Mouse (Mus musculus): ENCODE data around the gene Gm49425. TPM values are rescaled to one million over a fixed set of nuclear protein-coding genes. Genes with fewer than 3 reads are reported as not detected.
"Not testable (repeated sequence)": the region's sequence is repeated elsewhere in the genome, so short reads cannot be mapped to it uniquely, and the experiment has no call there.

Gene Gm49425
- not detected in 2 replicates for polyA plus RNA-seq (2012; rRNA removed)

DNA sequence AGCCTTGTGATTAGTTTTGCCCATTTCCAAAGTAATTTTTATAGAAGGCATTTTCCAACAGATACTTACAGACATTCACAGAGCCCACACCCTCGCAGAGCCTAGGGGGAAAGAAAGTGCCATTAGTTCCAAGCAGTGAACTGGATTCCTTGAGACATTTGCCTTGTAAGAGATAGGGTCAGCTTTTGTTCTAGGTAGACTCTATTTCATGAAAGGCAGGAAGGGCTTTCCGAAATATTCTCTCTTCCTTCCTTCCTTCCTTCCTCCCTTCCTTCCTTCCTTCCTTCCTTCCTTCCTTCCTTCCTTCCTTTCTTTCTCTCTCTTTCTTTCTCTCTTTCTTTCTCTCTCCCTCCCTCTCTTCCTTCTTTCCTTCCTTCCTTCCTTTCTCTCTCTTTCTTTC is at the start of gene Gm49425:
TSS of gene Gm49425 (minus strand) at position 101 of the 400 bp plus-strand sequence.
- not testable (repeated sequence) for DNase-seq (ENCODE audit: low read depth)

DNA sequence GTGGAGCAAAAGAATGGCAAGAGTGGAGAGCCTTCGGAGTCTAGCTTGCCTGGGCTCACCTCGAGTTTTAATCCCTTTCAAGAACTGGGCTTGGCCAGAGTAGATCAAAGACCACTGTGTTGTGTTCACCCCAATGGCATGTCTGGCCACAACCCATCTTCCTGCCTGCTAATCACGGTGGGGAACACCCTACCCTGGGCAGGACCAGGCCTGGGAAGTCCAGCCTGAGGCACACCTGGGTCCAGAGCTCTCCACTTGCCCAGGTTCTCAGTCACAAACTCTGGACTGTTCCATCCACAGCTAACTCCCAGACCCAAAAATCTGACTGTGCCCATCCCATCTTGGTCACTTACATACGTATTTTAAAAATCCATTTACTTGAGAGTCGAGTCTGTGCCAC is 45.8 kb upstream of the Gm49425 start, which contains the start of gene Krt90:
TSS of gene Krt90 (minus strand) at position 101 of the 400 bp plus-strand sequence.
- DNase-seq (ENCODE audit: low read depth), result no peak

DNA sequence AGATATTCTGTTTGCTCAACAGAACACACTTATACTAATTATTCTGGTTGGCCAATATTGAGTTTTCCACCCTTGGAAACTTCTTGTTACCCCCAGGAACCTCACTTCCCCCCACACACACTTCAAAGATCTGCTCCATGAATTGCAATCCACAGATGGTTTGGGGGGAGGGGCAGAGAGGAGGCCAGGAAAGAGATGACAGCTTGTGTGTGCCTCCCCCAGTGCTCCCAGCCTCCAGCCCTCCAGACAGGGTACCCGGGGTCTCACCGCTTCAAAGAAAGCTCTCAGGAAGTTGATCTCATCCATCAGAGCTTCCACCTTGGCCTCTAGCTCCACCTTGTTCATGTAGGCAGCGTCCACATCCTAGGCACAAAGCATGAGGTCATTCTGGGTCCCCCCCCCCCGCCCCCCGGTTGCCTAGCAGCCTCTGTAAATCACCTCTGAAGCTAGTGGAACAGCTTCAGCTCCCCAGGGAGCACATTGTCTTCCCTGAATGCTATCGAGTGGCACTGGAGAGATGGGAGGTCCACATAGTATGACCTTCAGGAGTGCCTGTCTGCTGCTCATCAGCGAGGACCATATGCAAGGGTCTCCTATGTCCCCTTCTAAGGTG is 41.1 kb upstream of the Gm49425 start:
- DNase-seq (ENCODE audit: low read depth), result no peak

DNA sequence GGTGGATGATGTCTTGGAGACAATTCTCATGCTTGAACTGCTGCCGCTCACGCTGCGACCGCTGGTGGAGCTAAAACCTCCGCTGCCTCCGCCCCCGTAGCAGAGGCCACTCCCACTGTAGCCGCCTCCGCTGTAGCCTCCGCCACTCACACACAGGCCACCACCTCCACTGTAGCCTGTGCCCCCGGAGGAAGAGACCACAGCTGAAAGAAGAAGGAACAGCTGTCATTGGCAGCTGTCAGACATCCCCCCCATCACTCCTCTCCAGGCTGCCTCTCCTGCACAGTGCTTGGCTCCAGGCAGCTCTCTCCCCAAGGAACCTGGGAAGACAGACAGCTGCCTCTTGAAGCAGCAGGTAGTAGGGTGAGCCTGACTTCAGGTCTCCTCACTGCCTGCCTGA is 36.1 kb upstream of the Gm49425 start:
- DNase-seq (ENCODE audit: low read depth), result no peak

DNA sequence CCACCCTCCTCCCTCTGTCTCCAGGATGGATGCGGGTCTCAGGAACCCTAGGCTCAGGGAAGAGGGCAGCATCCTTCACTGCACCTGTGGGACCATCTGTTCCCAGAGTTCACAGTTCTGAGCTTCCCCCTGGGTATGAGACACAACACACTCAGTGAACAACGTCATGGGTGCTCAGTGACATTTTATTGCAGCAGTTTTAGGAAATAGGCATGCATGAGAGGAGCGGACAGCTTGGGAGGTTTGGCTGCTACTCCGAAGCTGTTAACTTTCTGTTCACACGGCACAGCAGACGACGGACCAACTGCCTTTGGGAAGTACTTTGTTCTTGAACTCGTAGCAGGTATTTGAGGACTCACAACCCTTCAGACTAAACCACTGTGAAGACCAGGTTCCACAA is 35.1 kb upstream of the Gm49425 start:
- DNase-seq (ENCODE audit: low read depth), result no peak

DNA sequence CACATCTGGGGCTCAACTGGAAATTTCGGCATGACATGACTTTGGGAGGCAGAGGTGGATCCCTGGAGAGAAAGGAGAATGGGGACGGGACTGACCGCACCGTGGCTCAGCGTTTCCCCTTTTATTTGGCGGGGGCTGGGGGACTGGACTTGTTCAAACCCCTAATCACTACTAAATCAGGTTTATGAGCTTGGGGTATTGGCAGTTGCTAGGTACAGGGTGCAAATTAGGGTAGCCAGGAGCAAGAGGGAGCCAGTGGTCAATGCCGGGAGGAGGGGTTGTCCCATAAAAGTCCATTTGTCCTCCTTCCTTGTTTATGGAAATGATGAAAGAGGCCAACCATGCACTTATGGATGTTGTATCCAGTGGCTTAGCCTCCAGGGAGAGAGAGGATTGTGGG is 33.5 kb upstream of the Gm49425 start, which contains the start of gene Krt82:
TSS of gene Krt82 (minus strand) at position 101 of the 400 bp plus-strand sequence.
- DNase-seq (ENCODE audit: low read depth), result no peak

DNA sequence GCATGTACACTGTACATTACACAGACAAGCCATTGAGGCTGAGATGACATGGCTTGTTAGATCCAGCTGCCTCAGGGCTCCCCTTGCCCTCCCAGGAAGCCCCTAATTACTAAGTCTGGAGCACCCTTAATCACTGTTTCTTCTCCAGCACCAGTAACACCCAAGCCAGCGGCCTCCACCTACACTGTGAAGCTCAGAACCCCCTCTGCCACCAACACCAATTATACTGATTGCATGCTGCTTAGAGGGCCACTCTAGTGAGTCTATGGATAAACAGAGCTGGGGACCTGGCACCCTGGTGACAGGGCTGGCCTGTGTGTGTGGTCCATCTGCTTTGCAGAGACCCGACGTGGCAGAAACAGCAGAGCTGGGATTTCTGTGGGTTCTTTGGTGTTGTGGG is 27.4 kb upstream of the Gm49425 start:
- DNase-seq (ENCODE audit: low read depth), result no peak

DNA sequence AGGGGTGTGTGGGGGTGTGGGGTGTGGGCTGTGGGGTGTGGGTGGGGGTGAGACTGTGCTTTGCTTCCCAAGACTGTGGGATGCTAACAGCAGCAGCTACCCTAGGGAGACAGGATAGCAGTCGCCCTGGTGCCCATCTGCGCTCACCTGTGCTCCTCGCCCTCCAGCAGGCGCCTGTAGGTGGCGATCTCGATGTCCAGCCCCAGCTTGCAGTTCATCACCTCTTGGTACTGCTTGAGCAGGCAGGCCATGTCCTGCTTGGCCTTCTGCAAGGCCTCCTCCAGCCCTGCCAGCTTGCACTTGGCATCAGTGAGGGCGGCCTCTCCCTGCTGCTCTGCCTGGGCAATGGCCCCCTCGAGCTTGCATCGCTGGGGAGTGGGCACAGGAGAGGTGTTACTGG is 25.5 kb upstream of the Gm49425 start:
- DNase-seq (ENCODE audit: low read depth), result no peak

DNA sequence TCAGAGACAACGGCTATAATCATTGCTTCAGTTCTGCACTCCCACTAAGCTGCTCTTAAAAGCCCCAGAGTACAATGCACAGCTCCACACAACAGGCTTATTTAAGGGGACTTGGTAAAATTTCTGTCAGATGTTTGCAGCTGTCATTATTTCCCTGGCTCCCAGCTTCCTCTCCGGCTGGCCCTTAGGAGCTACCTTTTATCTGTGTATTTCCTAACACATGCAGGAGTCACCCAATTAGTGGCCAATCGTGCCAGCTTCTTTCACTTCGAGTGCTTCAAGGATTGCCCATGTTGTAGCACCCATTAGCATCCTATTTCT is 21.5 kb upstream of the Gm49425 start:
- DNase-seq (ENCODE audit: low read depth), result no peak

DNA sequence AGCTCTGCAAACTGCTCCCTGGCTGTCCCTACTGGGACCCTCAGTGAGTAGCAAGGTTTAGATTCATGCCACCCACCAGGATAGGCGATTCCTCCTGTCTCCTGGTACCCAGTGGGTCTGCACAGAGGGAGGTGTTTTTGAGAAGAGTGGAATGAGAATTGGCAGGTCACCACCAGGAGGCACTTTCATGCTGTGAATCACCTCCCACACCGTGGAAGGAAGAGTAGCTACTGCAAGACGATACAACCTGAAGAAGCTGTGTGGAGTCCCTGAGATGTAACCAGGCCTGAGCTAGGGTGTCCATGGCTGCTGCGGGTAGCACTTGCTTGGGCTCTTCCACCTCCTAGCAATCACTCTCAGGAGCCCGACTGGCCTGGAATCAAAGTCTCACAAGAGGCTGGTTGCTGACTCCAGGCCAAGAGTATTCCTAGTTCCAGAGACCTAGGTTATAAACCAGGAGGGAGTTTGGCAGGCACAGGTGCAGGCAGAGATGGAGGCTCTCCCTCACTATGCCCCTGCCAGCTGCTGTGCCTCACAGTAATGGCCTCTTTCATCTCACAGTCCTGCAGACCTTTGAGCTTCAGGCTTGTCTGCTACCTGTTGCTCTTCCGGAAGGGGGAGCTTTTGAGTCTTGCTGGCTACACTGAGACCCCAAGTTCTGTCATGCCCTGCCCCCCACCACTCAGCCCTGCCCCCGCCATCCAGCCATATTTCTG is 21.0 kb upstream of the Gm49425 start:
- no peak for DNase-seq (ENCODE audit: low read depth)

DNA sequence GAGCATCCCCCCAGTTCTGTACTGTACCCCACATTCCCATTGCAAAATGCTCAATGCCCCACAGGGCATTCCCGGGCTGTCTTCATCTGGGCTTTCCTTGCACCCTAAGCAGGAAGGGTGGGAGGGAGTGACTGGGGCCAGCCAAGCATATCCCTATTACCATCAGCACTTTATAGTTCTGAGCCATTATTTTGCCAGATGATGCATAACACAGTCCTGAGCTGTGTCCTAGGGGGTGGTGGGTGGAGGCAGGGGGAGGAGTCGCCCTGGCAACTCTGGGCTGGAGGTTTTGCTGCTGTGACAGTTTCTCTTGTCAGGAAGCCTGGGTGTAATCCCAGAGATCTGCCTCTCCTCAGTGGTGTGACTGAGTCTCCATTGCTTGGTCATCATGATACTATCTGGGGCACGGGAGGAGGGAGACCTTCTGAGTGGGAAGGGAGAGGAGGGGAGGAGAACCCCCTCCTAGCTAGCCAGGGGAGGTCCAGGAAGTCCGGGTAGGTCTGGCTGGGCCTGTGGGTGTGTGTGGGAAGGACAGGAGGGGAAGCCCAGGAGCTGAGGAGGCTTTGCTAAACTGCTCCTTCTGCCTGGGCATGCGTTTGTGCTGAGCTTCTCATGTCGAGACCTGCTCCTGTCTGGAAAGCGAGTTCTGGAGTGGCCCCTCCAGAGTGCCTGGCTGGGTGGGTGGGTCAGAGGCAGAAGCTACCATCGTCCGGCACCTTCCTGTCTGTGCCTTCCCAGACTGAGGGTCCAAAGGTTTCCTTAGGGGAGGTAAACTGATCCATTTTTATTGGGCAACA is 19.2 kb upstream of the Gm49425 start:
- peak; percentile 36 for DNase-seq (ENCODE audit: low read depth)

DNA sequence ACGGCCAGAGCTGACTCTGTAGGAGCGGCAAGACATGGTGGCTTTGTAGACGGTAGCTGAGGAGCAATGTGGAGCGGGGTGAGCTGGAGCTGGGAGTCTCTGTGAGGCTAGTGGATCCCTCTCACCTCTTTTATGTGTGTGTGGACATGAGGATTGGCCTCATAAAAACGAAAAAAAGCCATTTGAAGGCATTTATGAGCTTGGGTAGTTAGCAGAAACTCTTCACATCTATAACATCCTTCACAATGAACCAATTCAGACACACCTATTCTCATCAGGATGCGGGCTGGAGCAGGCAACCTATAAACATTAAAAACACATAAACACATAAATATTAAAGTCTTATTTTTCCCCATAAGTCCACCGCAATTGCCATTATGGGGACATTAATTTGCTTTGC is 15.7 kb upstream of the Gm49425 start, which contains the start of gene Krt84:
TSS of gene Krt84 (minus strand) at position 101 of the 400 bp plus-strand sequence.
- no peak for DNase-seq (ENCODE audit: low read depth)

DNA sequence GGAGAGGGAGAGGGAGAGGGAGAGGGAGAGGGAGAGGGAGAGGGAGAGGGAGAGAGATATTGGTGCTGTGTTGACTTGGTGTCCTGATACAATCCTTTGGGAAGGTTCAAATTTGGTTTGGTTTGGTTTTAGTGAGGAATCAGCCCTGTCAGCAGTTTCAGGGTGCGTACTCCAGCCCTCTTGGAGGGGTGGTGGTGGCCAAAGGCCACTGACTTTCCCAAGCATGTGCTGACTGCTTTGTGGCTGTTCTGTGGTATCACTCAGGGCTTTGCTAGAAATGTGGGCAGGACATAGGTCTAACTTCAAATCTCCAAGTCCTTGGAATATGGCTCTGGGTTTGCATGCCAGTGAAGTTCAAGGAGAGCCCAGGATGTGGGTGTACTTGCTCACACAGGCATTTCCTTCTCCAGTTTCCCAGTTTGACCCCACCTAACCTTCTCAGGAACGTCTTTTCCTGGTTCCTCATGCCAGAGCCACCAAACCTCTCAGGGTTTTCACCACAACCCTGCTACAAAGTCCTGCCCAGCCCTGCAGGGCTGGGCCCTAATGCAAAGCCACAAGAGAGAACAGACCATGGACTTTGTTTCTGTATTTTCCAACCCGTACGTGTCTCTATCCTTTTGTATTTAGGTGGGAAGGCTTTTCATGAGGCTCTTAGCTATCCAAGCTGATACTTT is 5.6 kb upstream of the Gm49425 start:
- DNase-seq (ENCODE audit: low read depth), result no peak

DNA sequence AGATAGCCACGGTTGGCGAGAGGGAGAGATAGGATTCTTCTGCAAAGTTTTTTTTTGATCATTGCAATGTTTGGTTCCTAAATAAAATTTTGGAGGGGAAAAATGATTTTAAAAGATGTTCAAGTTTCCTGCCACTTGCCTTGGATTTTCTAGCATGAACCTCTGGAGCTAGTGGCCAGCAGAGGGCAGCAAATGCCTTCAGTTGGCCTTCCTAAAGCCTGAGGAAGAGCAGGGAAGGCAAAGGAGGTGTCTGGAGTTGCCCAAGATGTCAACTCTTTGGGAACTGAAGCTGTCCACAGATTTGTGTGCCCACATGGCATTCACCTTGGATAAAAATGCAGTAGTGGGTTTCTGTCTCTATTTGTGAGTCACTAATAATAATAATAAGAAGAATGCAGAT is 2.7 kb upstream of the Gm49425 start:
- peak; percentile 24 for DNase-seq (ENCODE audit: low read depth)

DNA sequence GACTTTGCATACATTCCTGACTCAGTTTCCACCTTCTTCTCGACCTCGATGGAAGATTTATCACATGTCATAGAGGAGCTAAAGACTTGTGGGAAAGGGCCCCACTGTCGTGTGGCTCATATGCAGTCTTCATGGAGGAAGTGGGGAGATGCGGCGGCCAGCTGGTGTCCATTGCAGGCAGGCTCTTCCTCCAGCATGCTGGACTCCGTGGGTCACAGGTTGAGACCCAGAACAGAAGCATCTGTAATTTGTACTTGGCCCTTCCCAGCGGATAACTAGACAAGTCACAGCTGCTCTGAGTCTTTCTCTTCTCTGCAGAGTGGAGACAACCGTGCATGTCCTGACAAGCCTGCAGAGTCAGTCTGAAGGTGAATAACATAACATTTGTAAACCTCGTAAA is 8.8 kb downstream of the Gm49425 start:
- no peak for DNase-seq (ENCODE audit: low read depth)

DNA sequence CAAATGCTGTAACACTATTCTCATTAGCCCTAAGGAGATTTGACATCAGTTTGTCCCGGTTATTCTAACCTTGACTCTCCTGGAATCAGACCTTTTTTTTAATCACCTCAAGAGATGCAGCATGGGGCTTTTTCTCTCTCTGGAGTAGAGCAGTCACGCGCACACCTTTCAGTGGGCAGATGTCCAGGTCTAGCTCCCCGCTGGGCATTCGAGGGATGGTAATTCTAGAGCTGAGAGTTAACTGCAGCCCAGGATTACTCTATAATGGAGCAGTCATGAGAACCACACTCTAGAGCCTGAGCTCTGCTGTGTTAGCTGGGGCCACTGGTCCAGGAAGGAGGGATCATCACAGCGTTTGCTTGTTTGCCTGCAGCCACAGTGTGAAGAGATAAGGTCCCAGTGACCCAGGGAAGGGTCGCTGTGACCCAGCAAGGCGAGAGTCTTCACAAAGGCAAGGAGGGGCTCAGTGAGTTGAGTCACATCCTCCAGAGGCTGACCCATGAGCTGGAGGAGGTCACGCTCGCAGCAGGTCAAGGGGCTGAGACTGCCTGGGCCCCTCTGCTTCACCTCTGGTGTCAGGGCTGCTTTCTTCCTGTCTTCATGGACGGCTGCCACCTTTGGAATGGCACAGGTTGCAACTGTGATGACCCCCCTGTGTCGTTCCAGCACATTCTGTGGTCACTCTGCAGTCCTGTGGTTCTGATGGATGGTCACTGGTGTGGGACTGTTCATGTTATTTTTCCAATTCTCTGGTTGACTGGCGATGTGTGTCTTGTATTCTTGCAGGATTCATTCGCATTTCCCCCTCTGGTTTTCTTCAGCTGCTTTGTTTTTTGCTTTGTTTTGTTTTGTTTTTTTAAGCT is 9.9 kb downstream of the Gm49425 start:
- no peak for DNase-seq (ENCODE audit: low read depth)

DNA sequence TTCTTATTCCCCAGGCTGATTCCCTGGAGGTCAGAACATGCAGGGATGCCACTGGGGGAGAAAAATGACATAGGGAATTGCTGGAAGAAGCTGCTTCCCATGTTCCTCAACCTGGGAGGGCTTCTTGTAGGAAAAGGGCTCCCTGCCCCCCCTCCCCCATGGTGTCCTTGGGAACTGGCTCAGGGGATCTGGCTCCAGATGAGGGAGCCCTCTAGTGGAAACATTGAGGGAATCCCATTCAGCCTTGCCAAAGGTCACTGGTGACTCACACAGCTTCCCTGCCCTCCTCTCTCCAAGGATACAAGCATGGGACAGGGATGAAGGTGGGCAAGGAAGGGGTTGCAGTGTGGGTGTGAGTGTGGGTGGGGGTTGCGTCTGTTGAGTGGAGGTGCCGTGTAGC is 19.9 kb downstream of the Gm49425 start:
- no peak for DNase-seq (ENCODE audit: low read depth)

DNA sequence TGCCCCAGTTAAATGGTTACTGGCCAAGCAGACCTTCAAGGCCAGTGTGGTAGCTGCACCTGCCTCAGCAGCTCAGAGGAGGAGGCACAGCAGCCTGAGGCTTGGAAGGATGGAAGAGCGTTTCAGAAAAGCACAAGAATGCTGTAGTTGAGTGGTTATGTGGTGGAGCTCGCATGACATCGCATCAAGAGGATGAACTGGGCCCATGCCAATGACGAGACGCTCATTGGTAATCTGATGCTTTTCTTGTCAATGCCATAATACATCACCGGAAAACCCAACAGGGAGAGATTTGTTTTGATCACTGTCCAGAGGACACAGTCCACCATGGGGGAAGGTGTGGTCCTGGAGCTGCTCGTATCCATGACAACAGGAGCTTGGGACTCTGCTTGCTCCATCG is 21.8 kb downstream of the Gm49425 start:
- DNase-seq (ENCODE audit: low read depth), result no peak

DNA sequence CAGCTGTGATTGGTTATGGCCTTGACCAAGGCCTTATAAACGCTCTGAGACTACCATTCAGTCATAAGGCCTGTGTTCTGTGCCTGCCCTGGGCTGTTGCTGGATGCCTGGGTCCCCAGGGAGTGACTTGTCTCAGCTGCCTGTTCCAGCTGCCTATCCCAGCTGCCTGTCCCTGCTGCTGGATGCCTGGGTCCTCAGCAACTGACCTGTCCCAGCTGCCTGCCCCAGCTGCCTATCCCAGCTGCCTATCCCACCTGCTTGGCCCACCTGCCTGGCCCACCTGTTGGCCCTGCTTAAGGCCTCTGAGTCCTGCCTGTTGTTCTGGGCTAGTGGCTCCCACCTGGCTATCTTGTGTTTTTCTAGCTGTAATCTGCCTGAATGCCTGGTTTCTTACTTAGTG is 22.9 kb downstream of the Gm49425 start:
- no peak for DNase-seq (ENCODE audit: low read depth)

DNA sequence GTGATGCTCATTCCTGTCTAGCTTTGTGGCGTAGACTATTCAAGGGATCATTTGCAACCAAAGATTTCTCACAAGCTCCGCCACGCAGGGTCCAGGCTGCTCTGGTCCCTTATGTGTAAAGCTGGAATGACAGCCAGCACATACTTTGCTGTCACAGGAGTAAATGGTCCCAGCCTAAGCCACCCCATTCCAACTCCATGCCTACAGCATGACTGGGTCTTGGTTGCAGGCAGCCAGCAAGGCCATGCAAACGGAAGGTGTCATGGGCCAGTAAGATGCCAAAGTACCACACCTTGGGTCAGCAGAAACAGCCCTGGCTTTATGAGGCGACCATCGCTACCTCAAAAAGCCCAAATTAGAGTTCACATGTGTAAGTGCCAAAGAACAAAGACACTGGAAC is 23.3 kb downstream of the Gm49425 start:
- no peak for DNase-seq (ENCODE audit: low read depth)

DNA sequence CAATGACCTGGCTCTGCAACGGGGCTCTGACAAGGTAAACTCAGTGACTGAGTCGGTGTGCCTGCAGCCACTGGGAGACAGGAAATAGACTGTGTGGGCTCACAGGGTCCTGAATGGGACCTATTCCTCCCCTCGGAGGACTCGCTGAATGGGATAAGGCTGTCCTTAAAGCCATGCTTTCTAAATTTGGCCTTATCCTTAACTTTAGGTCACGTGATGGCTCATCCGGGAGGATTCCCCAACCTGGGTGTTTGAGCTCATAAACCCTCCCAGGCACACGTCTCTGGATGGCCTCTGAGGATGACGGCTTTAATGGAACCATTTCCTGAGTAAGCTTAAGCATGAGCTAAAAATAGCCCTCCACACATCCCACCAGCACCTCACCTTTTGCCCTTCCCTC is 24.3 kb downstream of the Gm49425 start:
- no peak for DNase-seq (ENCODE audit: low read depth)

Data from gonadal fat pad, adult 2 months (tissue).